Mouse (Mus musculus) MEL (cell line): ENCODE results near the gene Mavs.

Experiments used
- MAZ ChIP-seq: IDR thresholded peaks from 2 replicates; pipeline ENCODE4 v1.6.1; 2012; ENCODE audit warnings: low read depth, mild to moderate bottlenecking, inconsistent platforms, low read length, improper control_type of control experiment
- POLR2A ChIP-seq, 2 experiments: IDR thresholded peaks; 2 replicates each; pipeline ENCODE4 v1.6.1; 2011 to 2012; ENCODE audit warnings: low read length in 2 of 2, mild to moderate bottlenecking in 2 of 2, control low read depth in 1 of 2, improper control_type of control experiment in 1 of 2, low read depth in 1 of 2, moderate library complexity in 1 of 2; ENCODE audit not compliant: control insufficient read depth in 1 of 2, insufficient read depth in 1 of 2, poor library complexity in 1 of 2
- TAL1 ChIP-seq: IDR thresholded peaks from 2 replicates; pipeline ENCODE4 v1.6.1; 2012; ENCODE audit warnings: mild to moderate bottlenecking, inconsistent platforms, low read length, moderate library complexity, mixed read lengths

DNA sequence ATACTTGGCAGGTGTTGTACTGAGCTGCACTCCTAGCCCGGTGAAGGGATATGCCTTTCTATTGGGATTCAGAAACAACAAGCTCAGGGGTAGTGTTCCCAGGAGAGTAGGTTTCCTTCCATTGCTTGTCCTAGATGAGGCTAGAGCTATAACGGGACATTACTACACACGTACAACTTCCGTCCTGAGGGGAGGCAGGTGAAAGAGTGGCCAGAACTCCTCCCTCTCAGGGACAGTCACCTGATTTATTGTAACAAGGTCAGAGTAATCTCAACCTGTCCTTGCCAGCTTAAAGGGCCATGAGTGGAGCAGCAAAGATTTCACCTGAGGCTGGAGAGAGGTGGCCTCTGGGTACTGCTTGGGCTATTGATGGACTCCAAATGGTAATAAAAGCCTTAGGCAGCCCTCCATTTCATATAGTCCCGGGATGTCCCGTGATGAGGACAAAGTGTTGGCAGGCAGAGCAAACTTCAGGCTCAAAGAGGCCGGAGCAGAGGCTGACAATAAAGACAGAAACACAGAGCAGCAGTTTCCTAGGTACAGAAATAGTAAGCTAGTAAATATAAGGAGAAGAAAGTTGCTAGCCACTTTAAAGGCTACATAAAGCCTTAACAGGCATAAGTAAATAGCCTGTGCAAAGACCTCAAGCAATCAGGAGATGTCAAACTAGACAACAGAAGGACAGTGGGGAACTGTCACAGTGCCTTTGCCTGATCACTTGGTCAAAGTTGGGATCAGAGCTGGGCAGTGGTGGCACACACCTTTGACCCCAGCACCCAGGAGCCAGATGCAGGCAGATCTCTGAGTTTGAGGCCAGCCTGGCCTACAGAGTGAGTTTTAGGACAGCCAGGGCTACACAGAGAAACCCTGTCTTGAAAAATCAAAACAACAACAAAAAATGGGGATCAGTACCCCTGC lies 17.7 kb upstream of the Mavs start:
- TF ChIP-seq MAZ = no peak
- no peak for TF ChIP-seq POLR2A (IDR thresholded peaks at IDR 0.05; ENCODE audit: control insufficient read depth in 1 of 2, insufficient read depth in 1 of 2, low read depth in 1 of 2, low read length in 2 of 2, poor library complexity in 1 of 2)
- TF ChIP-seq TAL1 = no peak
